Mouse (Mus musculus) hindbrain, embryonic 15.5 days (tissue): ENCODE measurements at regions not wholly inside any gene's neighbourhood (a gene's known extent, or its start where the extent isn't known, plus 50 kb on each side); places are given as distances from the start of the nearest gene placed in this dataset.

Experiments
- ATAC-seq: fragments of 200-750 bp; cut with Nextera tagmentation; 2 replicates; pipeline ENCODE4 v1.8.0; 2017; ENCODE audit warnings: low read depth, moderate number of reproducible peaks, moderate TSS enrichment; ENCODE audit not compliant: low FRiP score
- H3K27ac ChIP-seq: fragments of 300-500 bp; sonication (generic); replicated peaks from 2 replicates; pipeline ENCODE4 v1.5.1; 2015; ENCODE audit warnings: mild to moderate bottlenecking, inconsistent platforms
- H3K27me3 ChIP-seq: fragments of 300-500 bp; sonication (generic); 2 replicates; pipeline ENCODE4 v1.6.1; 2015; ENCODE audit warnings: control low read depth, inconsistent platforms
- H3K36me3 ChIP-seq: fragments of 300-500 bp; sonication (generic); 2 replicates; pipeline ENCODE4 v1.6.1; 2015; ENCODE audit warnings: control low read depth, inconsistent platforms
- H3K4me1 ChIP-seq: fragments of 300-500 bp; sonication (generic); replicated peaks from 2 replicates; pipeline ENCODE4 v1.6.1; 2015; ENCODE audit warnings: control low read depth, inconsistent platforms
- H3K4me2 ChIP-seq: fragments of 300-500 bp; sonication (generic); 2 replicates; pipeline ENCODE4 v1.6.1; 2015; ENCODE audit warnings: moderate library complexity, mild to moderate bottlenecking, inconsistent platforms
- H3K4me3 ChIP-seq: fragments of 300-500 bp; sonication (generic); 2 replicates; pipeline ENCODE4 v1.5.1; 2015; ENCODE audit warnings: mild to moderate bottlenecking, inconsistent platforms
- H3K9ac ChIP-seq: fragments of 300-500 bp; sonication (generic); 2 replicates; pipeline ENCODE4 v1.6.1; 2015; ENCODE audit warnings: inconsistent platforms
- H3K9me3 ChIP-seq: fragments of 300-500 bp; sonication (generic); 2 replicates; pipeline ENCODE4 v1.6.1; 2016; ENCODE audit warnings: control low read depth, inconsistent platforms
- WGBS: fragments of 180-500 bp; shearing (Covaris S2); methylation state at CpG from one replicate; pipeline ENCODE4 v1.1.7; 2015; 5-methylcytosine and 5-hydroxymethylcytosine counted together

DNA sequence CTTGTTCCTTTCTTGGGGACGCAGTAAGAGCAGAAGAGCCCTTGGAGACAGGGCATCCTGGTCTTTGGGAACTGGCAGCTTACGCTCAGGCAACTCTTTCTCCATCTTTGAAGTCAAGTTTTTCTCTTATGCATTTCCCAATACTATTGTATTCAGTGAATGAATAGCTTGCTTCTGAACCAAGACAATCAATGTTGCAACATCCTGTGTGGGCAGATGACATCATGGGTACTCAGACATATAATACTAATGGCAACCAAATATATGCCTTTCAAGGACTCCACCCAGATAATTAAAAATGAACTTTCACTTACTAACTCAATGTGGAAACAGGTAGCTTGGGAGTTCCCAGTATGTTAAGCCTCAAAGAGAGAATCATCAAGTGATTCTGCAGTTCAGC lies 104.6 kb downstream of the Ngf start:
- 85% methylated on average over 2 of the region's 2 CpGs for WGBS
- no peak overlapping the region for H3K4me3 ChIP-seq
- H3K27ac ChIP-seq: no peak overlapping the region
- H3K27me3 ChIP-seq: no peaks in the 10 kb centered on the region
- ATAC-seq: no peak
- no peak overlapping the region for H3K4me2 ChIP-seq
- H3K4me1 ChIP-seq: no peaks in the 10 kb centered on the region
- no peaks in the 10 kb centered on the region for H3K36me3 ChIP-seq
- no peaks in the 10 kb centered on the region for H3K9me3 ChIP-seq
- no peak overlapping the region for H3K9ac ChIP-seq

- Histone ChIP-seq H3K4me1 (no peaks in the 10 kb centered on the region), H3K27ac (no peak overlapping the region), H3K36me3 (no peaks in the 10 kb centered on the region), H3K4me2 (no peak overlapping the region), H3K9ac (no peak overlapping the region), H3K4me3 (no peak overlapping the region), H3K27me3 (no peaks in the 10 kb centered on the region), H3K9me3 (no peaks in the 10 kb centered on the region)
- no peak for ATAC-seq
- WGBS: 85% methylated on average over 2 of the region's 2 CpGs
Measured at GRCm38 (mm10) chr3:102576896-102577295, 107.2 kb downstream of the Ngf start.

GRCm38 (mm10) chr3:102581830-102582229 lies 112.1 kb downstream of the Ngf start:
- ATAC-seq: no peak
- 80% methylated on average over 3 of the region's 3 CpGs for WGBS

GRCm38 (mm10) chr3:102585136-102585535 lies 115.4 kb downstream of the Ngf start:
- Histone ChIP-seq H3K27me3 (no peaks in the 10 kb centered on the region), H3K4me1 (no peaks in the 10 kb centered on the region), H3K4me2 (no peak overlapping the region), H3K36me3 (no peaks in the 10 kb centered on the region), H3K9me3 (no peaks in the 10 kb centered on the region), H3K9ac (no peak overlapping the region), H3K4me3 (no peak overlapping the region), H3K27ac (no peak overlapping the region)
- ATAC-seq: no peak
- 93% methylated on average over 2 of the region's 2 CpGs for WGBS

More at GRCm38 (mm10) chr3:102581830-102582229, 112.1 kb downstream of the Ngf start:
- no peak overlapping the region for H3K4me3 ChIP-seq
- H3K27me3 ChIP-seq: no peaks in the 10 kb centered on the region
- no peaks in the 10 kb centered on the region for H3K9me3 ChIP-seq
- H3K4me2 ChIP-seq: no peak overlapping the region
- H3K36me3 ChIP-seq: no peaks in the 10 kb centered on the region
- no peaks in the 10 kb centered on the region for H3K4me1 ChIP-seq
- H3K27ac ChIP-seq: no peak overlapping the region
- no peak overlapping the region for H3K9ac ChIP-seq

- no peak overlapping the region for H3K9ac ChIP-seq
- H3K4me2 ChIP-seq: no peak overlapping the region
- 68% methylated on average over 5 of the region's 5 CpGs for WGBS
- H3K9me3 ChIP-seq: no peaks in the 10 kb centered on the region
- no peak overlapping the region for H3K27ac ChIP-seq
- no peak for ATAC-seq
- no peak overlapping the region for H3K4me3 ChIP-seq
- H3K36me3 ChIP-seq: no peaks in the 10 kb centered on the region
- no peaks in the 10 kb centered on the region for H3K27me3 ChIP-seq
- H3K4me1 ChIP-seq: no peaks in the 10 kb centered on the region
Measured at GRCm38 (mm10) chr3:102586221-102586620, 116.5 kb downstream of the Ngf start.

DNA sequence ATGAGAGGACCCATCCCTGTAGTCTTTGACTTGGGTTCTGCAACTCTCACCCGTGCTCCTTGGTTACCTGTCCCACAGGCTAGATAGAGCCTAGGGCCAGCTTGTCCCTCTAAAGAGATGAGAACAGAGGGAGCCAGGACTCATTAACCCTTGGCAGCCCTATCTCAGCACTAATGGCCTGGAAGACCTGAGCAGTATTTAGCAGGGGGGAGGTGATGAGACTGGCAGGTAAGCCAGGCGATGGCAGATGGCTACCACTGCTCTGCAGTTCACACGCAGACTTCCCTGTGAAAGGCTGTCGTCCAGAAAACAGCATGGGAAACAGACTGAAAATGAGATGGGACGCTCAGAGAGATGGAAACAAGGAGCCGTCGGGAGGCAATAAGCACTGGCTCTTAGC lies 122.3 kb downstream of the Ngf start:
- H3K9ac ChIP-seq: no peak overlapping the region

GRCm38 (mm10) chr3:102596944-102597551 lies 127.3 kb downstream of the Ngf start:
- H3K27ac ChIP-seq: no peak overlapping the region
- H3K9me3 ChIP-seq: no peaks in the 10 kb centered on the region
- no peaks in the 10 kb centered on the region for H3K4me1 ChIP-seq
- WGBS: 92% methylated on average over 4 of the region's 4 CpGs
- ATAC-seq: no peak
- H3K27me3 ChIP-seq: no peaks in the 10 kb centered on the region
- H3K9ac ChIP-seq: no peak overlapping the region
- no peak overlapping the region for H3K4me3 ChIP-seq
- no peak overlapping the region for H3K4me2 ChIP-seq
- H3K36me3 ChIP-seq: no peaks in the 10 kb centered on the region

More for the DNA sequence above, 122.3 kb downstream of the Ngf start:
- no peak for ATAC-seq
- Histone ChIP-seq H3K36me3 (no peaks in the 10 kb centered on the region), H3K27ac (no peak overlapping the region), H3K4me2 (no peak overlapping the region), H3K4me3 (no peak overlapping the region), H3K4me1 (no peaks in the 10 kb centered on the region), H3K9me3 (no peaks in the 10 kb centered on the region), H3K27me3 (no peaks in the 10 kb centered on the region)
- WGBS: 81% methylated on average over 7 of the region's 7 CpGs

- no peaks in the 10 kb centered on the region for H3K27me3 ChIP-seq
- H3K4me1 ChIP-seq: no peaks in the 10 kb centered on the region
- H3K36me3 ChIP-seq: no peaks in the 10 kb centered on the region
- no peaks in the 10 kb centered on the region for H3K9me3 ChIP-seq
- no peak overlapping the region for H3K27ac ChIP-seq
- no peak overlapping the region for H3K9ac ChIP-seq
- ATAC-seq: no peak
- 92% methylated on average over 7 of the region's 7 CpGs for WGBS
- no peak overlapping the region for H3K4me3 ChIP-seq
- no peak overlapping the region for H3K4me2 ChIP-seq
Measured at GRCm38 (mm10) chr3:102599061-102599460, 129.3 kb downstream of the Ngf start.

DNA sequence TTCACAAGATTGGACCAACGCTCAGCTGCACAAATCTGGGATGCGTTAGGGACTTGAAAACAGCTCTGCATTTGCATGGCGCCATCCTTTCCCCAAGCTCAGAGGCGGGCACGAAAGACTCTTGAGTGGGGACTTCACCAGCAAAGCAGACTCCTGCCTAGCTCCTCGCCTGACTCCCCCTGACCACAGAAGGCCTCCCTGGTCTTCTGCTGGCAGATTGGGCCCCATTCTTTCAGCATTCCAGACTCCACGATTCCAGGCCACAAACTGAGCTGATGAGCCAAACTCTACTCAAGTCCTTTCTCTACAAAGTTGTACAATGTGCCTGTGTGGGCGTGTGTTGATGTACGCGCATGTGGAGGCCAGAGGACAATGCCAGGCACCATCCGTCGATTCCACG lies 131.6 kb upstream of the Tspan2 start:
- H3K36me3 ChIP-seq: no peaks in the 10 kb centered on the region
- no peak for ATAC-seq
- WGBS: 91% methylated on average over 13 of the region's 13 CpGs
- no peaks in the 10 kb centered on the region for H3K9me3 ChIP-seq
- H3K9ac ChIP-seq: no peak overlapping the region
- H3K4me3 ChIP-seq: no peak overlapping the region
- H3K27ac ChIP-seq: no peak overlapping the region
- H3K4me2 ChIP-seq: no peak overlapping the region
- H3K27me3 ChIP-seq: no peaks in the 10 kb centered on the region
- no peaks in the 10 kb centered on the region for H3K4me1 ChIP-seq

DNA sequence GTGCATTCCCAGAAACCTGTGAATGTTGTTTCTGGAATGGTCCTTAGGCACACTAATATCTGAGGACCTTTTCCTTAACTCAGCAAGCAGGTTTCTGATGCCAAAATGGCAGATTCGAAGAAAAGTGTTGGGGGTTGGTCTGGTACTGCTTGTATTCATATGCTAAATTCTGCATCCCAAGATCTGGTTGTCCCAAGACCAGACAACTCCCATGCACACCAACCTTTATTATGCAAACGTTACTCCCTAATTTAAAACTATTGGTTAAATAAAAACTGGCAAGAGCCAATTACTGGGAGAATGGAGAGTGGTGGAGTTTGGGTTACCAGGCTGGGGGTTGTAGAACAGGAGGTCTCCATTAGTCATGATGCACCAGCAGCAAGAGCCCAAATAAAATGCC lies 129.0 kb upstream of the Tspan2 start:
- Histone ChIP-seq H3K4me3 (no peak overlapping the region), H3K27ac (no peak overlapping the region), H3K4me1 (no peaks in the 10 kb centered on the region), H3K9me3 (no peaks in the 10 kb centered on the region), H3K9ac (no peak overlapping the region), H3K27me3 (no peaks in the 10 kb centered on the region), H3K4me2 (no peak overlapping the region), H3K36me3 (no peaks in the 10 kb centered on the region)
- no peak for ATAC-seq
- 72% methylated on average over 2 of the region's 2 CpGs for WGBS

GRCm38 (mm10) chr3:102610970-102611369 lies 123.4 kb upstream of the Tspan2 start:
- H3K36me3 ChIP-seq: no peaks in the 10 kb centered on the region

DNA sequence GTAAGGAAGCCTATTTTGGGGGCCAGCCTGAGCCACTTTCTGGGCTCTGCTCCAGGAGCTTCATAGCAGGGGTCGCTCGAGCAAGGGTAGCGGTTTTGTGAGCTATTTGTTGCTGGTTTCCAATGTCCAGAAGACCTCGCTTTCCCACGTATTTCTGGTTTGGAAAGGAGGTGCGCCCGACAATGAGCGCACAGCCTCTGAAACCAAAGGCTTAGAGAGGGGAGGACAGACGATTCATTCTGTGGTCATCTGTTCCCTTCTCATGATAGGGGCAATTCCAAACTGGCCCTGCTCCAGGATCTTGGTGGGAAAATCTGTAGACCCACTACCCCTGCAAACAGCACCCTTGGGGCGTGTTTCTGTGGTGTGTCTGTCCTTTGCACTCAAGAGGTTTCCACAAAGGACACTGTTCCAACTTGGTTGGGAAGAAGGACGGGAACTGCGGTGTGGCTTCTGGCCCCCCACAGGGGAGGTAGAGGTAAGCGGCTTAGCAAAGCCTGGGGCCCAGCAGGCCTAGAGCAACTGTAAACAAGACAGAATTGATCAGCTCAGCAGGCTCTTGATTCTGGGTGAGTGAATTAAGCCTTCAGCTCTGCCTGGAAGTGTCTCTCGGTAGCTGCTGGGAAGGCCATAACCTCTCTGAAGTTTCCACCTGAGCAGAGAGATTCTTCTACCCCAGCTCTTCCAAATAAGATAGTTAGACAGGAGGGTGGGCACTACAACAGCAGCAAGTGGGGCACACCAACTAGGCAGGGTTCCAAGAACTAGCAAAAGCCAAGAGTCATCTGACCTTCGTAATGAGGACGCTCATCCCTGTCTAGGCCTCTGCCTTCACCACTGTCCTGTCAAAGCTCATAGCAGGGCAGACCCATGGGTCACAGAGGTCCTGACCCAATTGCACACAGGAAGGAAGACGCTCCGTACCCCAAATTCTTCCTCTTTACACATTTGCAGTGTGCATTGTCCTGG lies 122.6 kb upstream of the Tspan2 start:
- Histone ChIP-seq H3K4me2 (0 out of 2 replicates have a peak overlapping the region, but pooled peaks have one; percentile 0), H3K4me1 (peaks cover 14% of the 10 kb centered on the region), H3K4me3 (no peak overlapping the region), H3K36me3 (no peaks in the 10 kb centered on the region), H3K9ac (no peak overlapping the region), H3K27me3 (no peaks in the 10 kb centered on the region), H3K27ac (peak overlapping the region; percentile 40; the same call in 1 of the 2 replicates), H3K9me3 (no peaks in the 10 kb centered on the region)
- peak; percentile 76 for ATAC-seq
- 29% methylated on average over 18 of the region's 18 CpGs for WGBS

More at GRCm38 (mm10) chr3:102610970-102611369, 123.4 kb upstream of the Tspan2 start:
- WGBS: 27% methylated on average over 5 of the region's 5 CpGs
- Histone ChIP-seq H3K27me3 (no peaks in the 10 kb centered on the region), H3K4me2 (no peak overlapping the region), H3K4me3 (no peak overlapping the region), H3K9ac (no peak overlapping the region), H3K9me3 (no peaks in the 10 kb centered on the region), H3K4me1 (peaks cover 14% of the 10 kb centered on the region), H3K27ac (no peak overlapping the region)
- ATAC-seq: peak; percentile 51; the same call in 1 of the 2 replicates
